Mouse (Mus musculus) limb, embryonic 14.5 days (tissue): ENCODE results near the gene Pbx3. TPM values are rescaled to one million over a fixed set of nuclear protein-coding genes. Genes with fewer than 3 reads are reported as not detected.
A peak's percentile ranks its signal among the peaks of the same experiment; 100 is the strongest.

Experiments
- ATAC-seq: fragments of 200-750 bp; cut with Nextera tagmentation; 2 replicates; pipeline ENCODE4 v1.8.0; 2017; ENCODE audit warnings: low read depth, moderate number of reproducible peaks, moderate TSS enrichment; ENCODE audit not compliant: low FRiP score
- DNase-seq: peaks from one replicate; pipeline ENCODE4 v3.0.0-alpha.2; 2015; ENCODE audit warnings: low spot score
- H3K27ac ChIP-seq: fragments of 300-500 bp; sonication (generic); replicated peaks from 2 replicates; pipeline ENCODE4 v1.5.1; 2014; ENCODE audit warnings: low read depth, mild to moderate bottlenecking, low read length, moderate library complexity, mixed read lengths
- H3K27me3 ChIP-seq: fragments of 300-500 bp; sonication (generic); 2 replicates; pipeline ENCODE4 v1.6.1; 2014; ENCODE audit warnings: low read length, mixed read lengths; ENCODE audit not compliant: control insufficient read depth, insufficient read depth
- H3K36me3 ChIP-seq: fragments of 300-500 bp; sonication (generic); 2 replicates; pipeline ENCODE4 v1.6.1; 2014; ENCODE audit warnings: mild to moderate bottlenecking, low read length, moderate library complexity, mixed read lengths; ENCODE audit not compliant: control insufficient read depth, insufficient read depth
- H3K4me1 ChIP-seq: fragments of 300-500 bp; sonication (generic); 2 replicates; pipeline ENCODE4 v1.6.1; 2014; ENCODE audit warnings: antibody characterized with exemption, low read length, mixed read lengths; ENCODE audit not compliant: control insufficient read depth, insufficient read depth
- H3K4me2 ChIP-seq: fragments of 300-500 bp; sonication (generic); replicated peaks from 2 replicates; pipeline ENCODE4 v1.6.1; 2014; ENCODE audit warnings: low read depth, mild to moderate bottlenecking, low read length, moderate library complexity; ENCODE audit not compliant: severe bottlenecking
- H3K4me3 ChIP-seq: fragments of 300-500 bp; sonication (generic); replicated peaks from 2 replicates; pipeline ENCODE4 v1.5.1; 2014; ENCODE audit warnings: low read length
- H3K9ac ChIP-seq: fragments of 300-500 bp; sonication (generic); 2 replicates; pipeline ENCODE4 v1.6.1; 2014; ENCODE audit warnings: mild to moderate bottlenecking, low read depth, low read length, moderate library complexity; ENCODE audit not compliant: severe bottlenecking
- H3K9me3 ChIP-seq: fragments of 300-500 bp; sonication (generic); 2 replicates; pipeline ENCODE4 v1.6.1; 2016; ENCODE audit warnings: low read length; ENCODE audit not compliant: control insufficient read depth
- POLR2A ChIP-seq: fragments of 200-500 bp; IDR thresholded peaks from 2 replicates; pipeline ENCODE4 v1.8.0; 2012; ENCODE audit warnings: inconsistent platforms, mild to moderate bottlenecking, moderate library complexity, borderline replicate concordance; ENCODE audit not compliant: insufficient read depth, insufficient read length; ENCODE audit errors: extremely low read depth
- WGBS: fragments of 180-500 bp; shearing (Covaris S2); extraction: QIAGEN DNeasy Blood & Tissue Kit; methylation state at CpG from one replicate; pipeline ENCODE4 v1.1.7; 2014; 5-methylcytosine and 5-hydroxymethylcytosine counted together
- polyA plus RNA-seq, 2 experiments: library from polyadenylated mRNA; depleted of rRNA in 1 of 2; stranded (reverse) in 1 of 2; unstranded in 1 of 2; fragments of >200 nt; fragmentation: Nextera tagmentation in 1 of 2; extraction: Ambion mirVana in 1 of 2; gene quantifications; 2 replicates each; pipeline versions ENCODE4 v1.2.1 to v1.2.3; 2012 to 2014

Pbx3 gene
- polyA plus RNA-seq, 2 experiments, result 25.0 to 34.7 TPM

DNA sequence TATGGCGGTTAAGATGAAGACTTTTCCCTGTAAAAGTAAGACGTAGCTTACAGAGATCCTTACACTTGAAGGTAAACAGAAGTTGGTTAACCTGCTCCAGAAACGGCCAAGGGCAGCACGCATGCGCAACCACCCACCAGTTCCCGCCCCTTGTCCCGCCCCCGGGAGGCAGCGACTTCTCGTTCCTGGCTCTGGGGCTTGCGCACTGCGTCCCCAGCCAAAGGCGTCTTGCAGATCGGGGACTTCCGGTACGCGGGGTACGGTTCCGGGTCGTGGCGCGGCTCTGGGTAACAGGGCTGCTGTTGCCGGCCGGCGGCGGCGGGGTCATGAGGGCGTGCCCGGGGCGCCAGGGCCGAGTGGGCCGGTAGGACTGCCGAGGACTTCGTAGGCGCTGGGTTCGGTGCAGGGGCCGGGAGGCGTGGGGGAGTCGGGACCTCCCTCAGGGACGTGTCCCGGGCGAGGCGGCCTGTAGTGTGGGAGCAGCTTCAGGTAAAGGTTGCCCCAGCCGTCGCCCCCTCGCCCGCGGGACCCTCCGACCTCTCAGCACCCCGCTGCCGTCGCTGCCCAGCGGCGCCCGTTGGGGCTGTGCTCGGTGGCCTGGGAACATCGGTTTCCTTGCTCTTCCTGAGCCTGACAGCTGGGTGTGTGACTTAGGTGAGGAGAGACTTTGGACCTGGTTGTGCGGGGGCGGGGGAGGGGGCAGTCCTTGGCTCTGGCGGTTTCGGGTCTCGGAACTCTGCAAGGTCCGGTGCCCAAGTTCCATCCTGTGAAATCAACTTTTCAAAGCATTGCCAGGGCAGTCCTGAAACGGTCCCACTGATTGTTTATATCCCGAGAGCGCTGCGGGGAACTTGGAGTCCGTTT is 33.9 kb upstream of the Pbx3 start, which contains the start of gene Mapkap1:
Gene Mapkap1, plus strand, starts transcription at position 171 of the 864 bp plus-strand sequence.
- H3K27ac ChIP-seq, result 0 out of 2 replicates have a peak within 1 kb of the TSS, but pooled peaks have one; percentile 26
- TF ChIP-seq POLR2A, result 0 out of 2 replicates have a peak, but pooled peaks have one; percentile 53
- peak; percentile 97 for ATAC-seq
- peak within 1 kb of the TSS; percentile 96 for H3K4me3 ChIP-seq
- peak; percentile 96 for DNase-seq
- WGBS, result under 1% methylated on average over 43 of the region's 68 CpGs
- no peaks in the 10 kb centered on the region for H3K9me3 ChIP-seq
- H3K9ac ChIP-seq, result peak within 1 kb of the TSS; percentile 92
- H3K4me2 ChIP-seq, result peak within 1 kb of the TSS; percentile 70
- peaks cover 8% of the 10 kb centered on the region for H3K4me1 ChIP-seq
- no peaks in the 10 kb centered on the region for H3K27me3 ChIP-seq
- no peaks in the 10 kb centered on the region for H3K36me3 ChIP-seq

DNA sequence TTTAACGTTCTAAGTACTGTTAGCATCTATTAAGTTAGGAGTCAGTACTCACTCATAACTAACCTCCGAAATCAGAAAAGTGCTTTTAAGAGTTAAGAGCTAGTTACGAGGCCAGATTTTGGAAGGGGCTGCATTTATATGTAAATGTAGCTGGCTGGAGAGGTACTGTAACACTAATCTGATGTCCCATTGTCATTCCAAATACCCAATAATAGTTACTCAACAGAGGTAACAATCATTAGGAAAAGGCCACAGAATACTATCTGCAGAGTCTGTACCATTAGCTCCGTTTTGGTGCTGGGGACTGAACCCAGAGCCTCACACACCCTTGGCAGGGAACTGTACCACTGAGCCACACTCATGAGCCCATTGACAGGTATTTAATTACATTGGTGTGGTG is 26.6 kb upstream of the Pbx3 start:
- Histone ChIP-seq H3K4me3 (no peak overlapping the region), H3K36me3 (no peaks in the 10 kb centered on the region), H3K4me1 (no peaks in the 10 kb centered on the region), H3K4me2 (no peak overlapping the region), H3K27ac (no peak overlapping the region), H3K27me3 (no peaks in the 10 kb centered on the region), H3K9ac (no peak overlapping the region), H3K9me3 (no peaks in the 10 kb centered on the region)
- DNase-seq (no peak), ATAC-seq (no peak)
- no peak for TF ChIP-seq POLR2A
- 50% methylated on average over 4 of the region's 4 CpGs for WGBS

DNA sequence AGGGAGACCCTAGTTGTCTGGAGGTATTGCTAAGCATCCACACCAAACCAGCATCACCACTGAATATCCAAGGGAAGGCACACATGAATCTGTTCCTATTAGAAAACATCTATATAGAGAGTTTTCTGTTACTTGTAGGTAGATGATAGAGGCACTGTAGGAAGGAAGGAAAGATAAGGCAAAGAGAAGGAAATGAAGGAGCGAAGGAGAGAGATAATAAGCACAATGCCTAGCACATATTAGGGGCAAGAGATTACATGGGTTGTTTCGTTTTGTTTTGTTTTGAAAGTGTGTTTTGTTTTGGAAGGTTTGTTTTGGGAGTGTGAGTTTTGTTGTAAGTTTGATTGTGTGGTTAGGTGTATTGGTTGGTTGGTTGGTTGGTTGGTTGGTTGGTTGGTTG is 6.0 kb upstream of the Pbx3 start:
- no peaks in the 10 kb centered on the region for H3K4me1 ChIP-seq
- H3K27ac ChIP-seq, result no peak overlapping the region
- no peak overlapping the region for H3K9ac ChIP-seq
- no peaks in the 10 kb centered on the region for H3K9me3 ChIP-seq
- ATAC-seq (no peak), DNase-seq (no peak)
- WGBS, result 91% methylated on average over 2 of the region's 2 CpGs
- H3K4me3 ChIP-seq, result no peak overlapping the region
- H3K4me2 ChIP-seq, result no peak overlapping the region
- no peak for TF ChIP-seq POLR2A
- no peaks in the 10 kb centered on the region for H3K36me3 ChIP-seq
- H3K27me3 ChIP-seq, result no peaks in the 10 kb centered on the region

DNA sequence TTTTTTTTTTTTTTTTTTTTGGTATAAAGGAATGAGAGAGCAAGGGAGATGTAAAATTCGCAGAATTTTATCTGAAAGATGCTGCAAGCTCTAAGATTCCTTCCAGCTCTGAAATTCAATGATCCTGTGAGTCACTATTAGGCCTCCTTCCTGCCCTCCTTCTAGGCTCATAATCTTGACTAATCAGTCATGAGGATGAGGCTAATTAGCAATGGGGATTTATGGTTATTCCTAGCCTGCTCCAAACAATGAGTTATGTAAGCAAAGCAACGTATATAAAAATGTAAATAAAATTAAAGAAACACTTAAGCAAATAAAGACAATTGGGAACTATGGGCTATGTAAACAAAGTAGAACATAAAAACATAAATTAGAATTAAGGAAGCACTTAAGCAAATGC is 1.4 kb upstream of the Pbx3 start:
- WGBS, result 50% methylated on average over 2 of the region's 2 CpGs
- DNase-seq, result no peak
- no peaks in the 10 kb centered on the region for H3K9me3 ChIP-seq

DNA sequence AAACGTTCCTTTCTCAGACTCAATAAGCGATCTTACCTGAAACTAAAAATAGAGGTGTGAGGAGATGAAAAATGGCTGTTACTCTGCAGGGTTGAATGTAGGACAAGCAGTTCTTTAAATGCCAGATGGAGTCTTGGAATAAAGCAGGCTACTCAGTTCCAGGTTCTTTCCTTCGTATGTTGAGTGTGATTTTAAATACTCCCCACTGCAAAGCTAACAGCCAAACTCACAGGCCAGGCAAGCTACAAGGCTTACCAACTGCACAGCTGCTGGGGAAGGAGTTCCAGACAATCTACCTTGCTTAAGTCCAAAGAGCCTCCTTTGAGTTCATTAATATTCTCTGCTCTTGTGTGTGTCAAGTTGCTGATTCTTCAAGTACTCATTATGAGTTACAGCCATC is 944 bp upstream of the Pbx3 start:
- ATAC-seq, result no peak

More for the DNA sequence above, 1.4 kb upstream of the Pbx3 start:
- no peak overlapping the region for H3K4me3 ChIP-seq
- H3K4me2 ChIP-seq, result no peak overlapping the region
- no peak for ATAC-seq
- H3K4me1 ChIP-seq, result peaks cover 10% of the 10 kb centered on the region
- no peaks in the 10 kb centered on the region for H3K36me3 ChIP-seq
- no peak overlapping the region for H3K9ac ChIP-seq
- no peak for TF ChIP-seq POLR2A
- no peak overlapping the region for H3K27ac ChIP-seq
- H3K27me3 ChIP-seq, result peaks cover 4% of the 10 kb centered on the region; the same call in 1 of the 2 replicates

More for the DNA sequence above, 944 bp upstream of the Pbx3 start:
- H3K9me3 ChIP-seq, result no peaks in the 10 kb centered on the region
- WGBS, result 31% methylated on average over 3 of the region's 3 CpGs
- peaks cover 4% of the 10 kb centered on the region; the same call in 1 of the 2 replicates for H3K27me3 ChIP-seq
- H3K36me3 ChIP-seq, result no peaks in the 10 kb centered on the region
- no peak overlapping the region for H3K4me3 ChIP-seq
- peaks cover 10% of the 10 kb centered on the region for H3K4me1 ChIP-seq
- TF ChIP-seq POLR2A, result no peak
- no peak overlapping the region for H3K9ac ChIP-seq
- no peak for DNase-seq
- no peak overlapping the region for H3K4me2 ChIP-seq
- H3K27ac ChIP-seq, result no peak overlapping the region
